Mouse (Mus musculus) hindbrain, embryonic 14.5 days (tissue): ENCODE measurements around the gene Dnmt1. TPM values are rescaled to one million over a fixed set of nuclear protein-coding genes. Genes with fewer than 3 reads are reported as not detected.

Source experiments
- ATAC-seq: fragments of 200-750 bp; cut with Nextera tagmentation; 2 replicates; pipeline ENCODE4 v1.8.0; 2017; ENCODE audit warnings: moderate number of reproducible peaks, mild to moderate bottlenecking, moderate TSS enrichment, moderate library complexity; ENCODE audit not compliant: low FRiP score
- DNase-seq: peaks from one replicate; pipeline ENCODE4 v3.0.0-alpha.2; 2015; ENCODE audit warnings: low spot score
- H3K27ac ChIP-seq: fragments of 300-500 bp; sonication (generic); 2 replicates; pipeline ENCODE4 v1.5.1; 2014; ENCODE audit warnings: mild to moderate bottlenecking, moderate library complexity
- H3K27me3 ChIP-seq: fragments of 300-500 bp; sonication (generic); 2 replicates; pipeline ENCODE4 v1.6.1; 2014; ENCODE audit warnings: mild to moderate bottlenecking, low read length, mixed read lengths; ENCODE audit not compliant: control insufficient read depth, insufficient read depth
- H3K36me3 ChIP-seq: fragments of 300-500 bp; sonication (generic); replicated peaks from 2 replicates; pipeline ENCODE4 v1.6.1; 2014; ENCODE audit not compliant: control insufficient read depth, insufficient read depth
- H3K4me1 ChIP-seq: fragments of 300-500 bp; sonication (generic); replicated peaks from 2 replicates; pipeline ENCODE4 v1.6.1; 2014; ENCODE audit warnings: antibody characterized with exemption, low read length, mixed read lengths; ENCODE audit not compliant: control insufficient read depth, insufficient read depth
- H3K4me2 ChIP-seq: fragments of 300-500 bp; sonication (generic); replicated peaks from 2 replicates; pipeline ENCODE4 v1.6.1; 2014; ENCODE audit warnings: mild to moderate bottlenecking, moderate library complexity
- H3K4me3 ChIP-seq: fragments of 300-500 bp; sonication (generic); replicated peaks from 2 replicates; pipeline ENCODE4 v1.5.1; 2014; ENCODE audit warnings: mild to moderate bottlenecking, low read length
- H3K9ac ChIP-seq: fragments of 300-500 bp; sonication (generic); 2 replicates; pipeline ENCODE4 v1.6.1; 2014
- H3K9me3 ChIP-seq: fragments of 300-500 bp; sonication (generic); 2 replicates; pipeline ENCODE4 v1.6.1; 2016; ENCODE audit warnings: low read length; ENCODE audit not compliant: control insufficient read depth
- WGBS: fragments of 180-500 bp; shearing (Covaris S2); extraction: QIAGEN DNeasy Blood & Tissue Kit; methylation state at CpG from one replicate; pipeline ENCODE4 v1.1.7; 2014; 5-methylcytosine and 5-hydroxymethylcytosine counted together
- polyA plus RNA-seq: library from polyadenylated mRNA; unstranded; fragments of >200 nt; fragmentation: Nextera tagmentation; extraction: Ambion mirVana; gene quantifications from 2 replicates; pipeline ENCODE4 v1.2.1, GENCODE M21; 2014

The Dnmt1 gene
- polyA plus RNA-seq, 1 experiment from 2014 or later, result 37.8 TPM

DNA sequence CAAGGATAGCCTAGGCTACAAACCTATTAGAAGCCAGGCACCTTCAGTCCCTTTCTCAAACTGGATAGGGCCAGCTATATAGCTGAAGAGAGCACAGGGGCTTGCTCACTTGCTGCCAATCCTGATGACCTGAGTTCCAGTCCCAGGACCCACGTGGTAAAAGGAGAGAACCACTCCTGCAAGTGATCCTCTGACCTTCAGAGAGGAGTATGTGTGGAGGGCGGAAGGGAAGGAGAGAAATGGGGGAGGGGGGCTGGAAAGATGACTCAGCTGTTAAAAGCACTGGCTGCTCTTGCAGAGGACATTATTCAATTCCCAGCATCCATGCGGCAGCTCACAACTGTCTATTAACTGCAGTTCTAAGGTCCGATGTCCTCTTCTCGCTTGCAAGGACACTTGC, 19.5 kb upstream of the Dnmt1 start:
- peaks cover 4% of the 10 kb centered on the region; the same call in 1 of the 2 replicates for H3K4me1 ChIP-seq

DNA sequence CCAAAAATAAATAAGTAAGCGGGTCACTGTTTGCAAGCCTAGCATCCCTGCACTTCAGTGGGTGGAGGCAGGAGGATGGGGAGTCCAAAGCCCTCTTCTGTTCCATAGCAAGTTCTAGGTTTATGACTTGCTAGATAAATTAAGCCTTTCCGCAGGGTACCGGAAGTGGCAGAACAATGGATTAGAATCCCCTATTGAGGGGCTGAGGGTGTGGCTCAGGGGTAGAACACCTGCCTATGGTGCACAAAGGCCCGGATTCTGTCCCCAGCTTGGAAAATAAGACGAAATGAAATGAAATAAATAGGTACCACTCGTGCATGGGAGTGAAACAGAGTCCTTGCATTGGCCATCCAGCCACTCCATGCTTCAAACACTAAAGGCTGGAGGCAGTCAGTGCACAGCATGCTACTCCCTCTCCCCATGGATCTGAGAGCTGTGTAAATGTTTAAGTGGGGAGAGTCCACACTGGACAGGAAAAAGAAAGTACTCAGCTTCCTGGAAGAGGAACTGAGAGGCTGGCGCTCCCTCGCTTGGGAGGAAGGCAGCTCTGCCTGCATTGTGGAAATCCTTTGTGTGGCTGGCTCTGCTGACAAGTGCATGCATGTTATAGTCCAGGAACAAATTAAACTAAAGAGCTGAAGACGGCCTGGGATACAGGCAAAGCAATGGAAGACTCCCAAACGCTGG, 18.9 kb upstream of the Dnmt1 start:
- WGBS, result 65% methylated on average over 10 of the region's 10 CpGs
- no peaks in the 10 kb centered on the region for H3K9me3 ChIP-seq
- ATAC-seq (no peak), DNase-seq (no peak)
- H3K36me3 ChIP-seq, result no peaks in the 10 kb centered on the region
- H3K4me2 ChIP-seq, result no peak overlapping the region
- no peak overlapping the region for H3K4me3 ChIP-seq
- H3K9ac ChIP-seq, result no peak overlapping the region
- no peaks in the 10 kb centered on the region for H3K27me3 ChIP-seq
- no peak overlapping the region for H3K27ac ChIP-seq
- peaks cover 9% of the 10 kb centered on the region; the same call in 1 of the 2 replicates for H3K4me1 ChIP-seq

More for the DNA sequence above, 19.5 kb upstream of the Dnmt1 start:
- H3K9me3 ChIP-seq, result no peaks in the 10 kb centered on the region
- H3K9ac ChIP-seq, result no peak overlapping the region
- H3K27me3 ChIP-seq, result no peaks in the 10 kb centered on the region
- no peak overlapping the region for H3K4me2 ChIP-seq
- no peaks in the 10 kb centered on the region for H3K36me3 ChIP-seq
- WGBS, result 71% methylated on average over 5 of the region's 5 CpGs
- no peak overlapping the region for H3K4me3 ChIP-seq
- ATAC-seq (no peak), DNase-seq (no peak)
- no peak overlapping the region for H3K27ac ChIP-seq

GRCm38 (mm10) chr9:20976961-20977689, 17.4 kb upstream of the Dnmt1 start:
- H3K4me3 ChIP-seq, result peak overlapping the region; percentile 62
- H3K36me3 ChIP-seq, result no peaks in the 10 kb centered on the region
- DNase-seq (no peak), ATAC-seq (peak; percentile 13; the same call in 1 of the 2 replicates)
- H3K9ac ChIP-seq, result peak overlapping the region; percentile 71; the same call in 1 of the 2 replicates
- no peaks in the 10 kb centered on the region for H3K9me3 ChIP-seq
- H3K27me3 ChIP-seq, result no peaks in the 10 kb centered on the region
- H3K27ac ChIP-seq, result 0 out of 2 replicates have a peak overlapping the region, but pooled peaks have one; percentile 56
- WGBS, result 3% methylated on average over 4 of the region's 4 CpGs
- peak overlapping the region; percentile 92 for H3K4me2 ChIP-seq
- peaks cover 21% of the 10 kb centered on the region; the same call in 1 of the 2 replicates for H3K4me1 ChIP-seq

GRCm38 (mm10) chr9:20976216-20976960, 16.7 kb upstream of the Dnmt1 start, which contains the start of gene S1pr2:
Gene S1pr2 (minus strand): TSS chr9:20976781.
- Histone ChIP-seq H3K36me3 (no peaks in the 10 kb centered on the region), H3K9ac (peak within 1 kb of the TSS; percentile 71), H3K4me2 (peak within 1 kb of the TSS; percentile 92), H3K27me3 (no peaks in the 10 kb centered on the region), H3K27ac (peak within 1 kb of the TSS; percentile 56; the same call in 1 of the 2 replicates), H3K4me3 (peak within 1 kb of the TSS; percentile 62), H3K9me3 (no peaks in the 10 kb centered on the region), H3K4me1 (peaks cover 22% of the 10 kb centered on the region; the same call in 1 of the 2 replicates)
- ATAC-seq (peak; percentile 62), DNase-seq (peak; percentile 71)
- WGBS, result under 1% methylated on average over 38 of the region's 47 CpGs

DNA sequence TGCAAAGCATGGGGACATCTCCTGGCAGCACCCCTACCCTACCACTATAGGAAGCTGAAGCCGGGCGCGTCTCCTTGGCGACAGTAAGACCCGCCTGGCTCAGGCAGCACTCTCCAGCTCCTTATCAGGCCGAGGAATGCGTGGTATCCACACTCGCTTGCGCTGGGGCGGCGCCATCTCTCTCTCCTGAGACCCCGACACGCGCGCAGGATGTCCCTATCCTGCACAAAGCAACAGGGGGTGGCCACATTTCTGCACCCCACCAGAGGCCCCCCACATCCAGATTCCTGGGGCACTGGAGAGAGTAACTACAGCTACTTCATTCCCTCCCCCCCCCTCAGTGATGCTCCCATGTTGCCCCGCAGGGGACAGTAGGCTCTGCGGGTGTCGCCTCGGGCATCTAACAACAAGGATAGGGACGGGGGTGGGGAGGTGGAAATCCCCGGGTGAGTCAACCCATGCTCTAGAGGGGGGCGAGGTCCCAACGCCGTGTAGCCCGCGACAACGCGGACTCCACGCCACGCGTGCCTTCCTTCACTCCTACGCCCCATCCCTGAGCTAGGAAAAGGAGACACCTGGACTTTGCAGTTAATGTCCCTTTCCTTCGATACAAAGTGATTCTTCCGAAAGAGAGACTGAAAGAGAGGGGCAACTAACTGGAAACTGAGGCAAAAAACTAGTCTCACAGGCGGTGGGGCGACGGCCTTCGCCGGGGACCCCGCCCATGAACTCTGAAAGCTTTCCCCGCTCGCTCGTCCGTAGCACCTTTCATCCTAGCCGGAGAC, 15.9 kb upstream of the Dnmt1 start:
- DNase-seq (peak; percentile 34), ATAC-seq (peak; percentile 49; the same call in 1 of the 2 replicates)
- Histone ChIP-seq H3K9ac (peak overlapping the region; percentile 71), H3K4me1 (peaks cover 22% of the 10 kb centered on the region; the same call in 1 of the 2 replicates), H3K4me2 (peak overlapping the region; percentile 92), H3K27me3 (no peaks in the 10 kb centered on the region), H3K27ac (0 out of 2 replicates have a peak overlapping the region, but pooled peaks have one; percentile 56), H3K9me3 (no peaks in the 10 kb centered on the region), H3K36me3 (no peaks in the 10 kb centered on the region), H3K4me3 (peak overlapping the region; percentile 62)
- WGBS, result under 1% methylated on average over 43 of the region's 45 CpGs

DNA sequence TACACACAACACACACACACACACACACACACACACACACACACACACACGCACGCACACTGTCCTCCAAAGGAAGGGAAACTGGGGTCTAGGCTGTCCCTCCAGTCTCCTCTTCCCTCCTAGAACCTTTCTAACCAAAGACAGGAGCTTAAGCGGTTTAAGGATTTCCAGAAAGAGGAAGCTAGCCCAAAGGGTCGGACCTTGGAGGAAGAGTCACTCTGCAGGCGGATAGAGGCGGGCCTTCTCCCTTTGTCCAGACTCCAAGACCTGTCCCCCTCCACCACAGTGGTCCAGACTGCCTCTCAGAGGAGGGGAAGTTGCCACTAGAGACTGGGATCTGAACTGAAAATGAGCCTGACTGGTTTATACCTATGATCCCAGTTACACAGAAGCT, 14.0 kb upstream of the Dnmt1 start:
- H3K4me1 ChIP-seq, result peaks cover 22% of the 10 kb centered on the region; the same call in 1 of the 2 replicates
- no peak overlapping the region for H3K4me3 ChIP-seq
- ATAC-seq, result no peak
- no peak overlapping the region for H3K9ac ChIP-seq
- no peak for DNase-seq
- no peaks in the 10 kb centered on the region for H3K36me3 ChIP-seq
- WGBS, result 48% methylated on average over 4 of the region's 6 CpGs
- H3K4me2 ChIP-seq, result peak overlapping the region; percentile 11
- H3K27ac ChIP-seq, result no peak overlapping the region
- no peaks in the 10 kb centered on the region for H3K27me3 ChIP-seq
- no peaks in the 10 kb centered on the region for H3K9me3 ChIP-seq

DNA sequence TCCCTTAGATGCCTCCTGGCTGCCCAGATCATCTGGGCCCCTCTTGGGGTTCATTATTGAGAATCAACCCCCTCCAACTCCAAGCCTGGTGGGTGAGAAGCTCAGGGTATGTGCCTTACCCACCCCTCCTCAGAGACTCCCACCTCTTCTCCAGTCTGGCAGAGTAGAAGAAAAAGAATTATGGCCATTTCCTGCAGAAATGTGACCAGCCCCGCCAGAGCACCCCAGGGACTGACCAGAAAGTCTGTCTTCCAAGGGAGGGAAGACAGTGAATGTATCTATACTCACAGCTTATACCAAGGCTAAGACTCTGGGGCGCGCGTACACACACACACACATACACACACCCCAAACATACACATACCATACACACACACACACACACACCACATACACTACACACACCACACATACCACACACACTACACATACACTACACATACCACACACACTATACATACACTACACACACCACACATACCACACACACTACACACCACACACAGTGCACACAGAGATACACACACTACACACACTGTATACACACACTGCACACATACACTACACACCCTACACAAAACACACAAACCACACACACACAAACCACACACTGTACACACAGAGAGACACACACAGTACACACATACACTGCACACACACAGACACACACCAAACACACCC, 13.5 kb upstream of the Dnmt1 start:
- ATAC-seq, result no peak
- Histone ChIP-seq H3K4me3 (no peak overlapping the region), H3K4me1 (peaks cover 22% of the 10 kb centered on the region; the same call in 1 of the 2 replicates), H3K9ac (0 out of 2 replicates have a peak overlapping the region, but pooled peaks have one; percentile 21), H3K9me3 (no peaks in the 10 kb centered on the region), H3K27me3 (no peaks in the 10 kb centered on the region), H3K27ac (no peak overlapping the region), H3K36me3 (peaks cover 1% of the 10 kb centered on the region; the same call in 1 of the 2 replicates), H3K4me2 (peak overlapping the region; percentile 39; the same call in 1 of the 2 replicates)
- 94% methylated on average over 4 of the region's 4 CpGs for WGBS
- no peak for DNase-seq
